Mouse (Mus musculus): ENCODE measurements around the gene Gm11114.

- TF ChIP-seq POLR2A (IDR thresholded peaks at IDR 0.05; ENCODE audit: borderline replicate concordance, low read depth, low read length) (no peak), CTCF (IDR thresholded peaks at IDR 0.05; ENCODE audit: low read depth, low read length) (no peak)
These were observed 7.8 kb downstream of the Gm11114 start for GRCm38 (mm10) chr9:85320167-85320951.

All from bone marrow macrophage, adult 2 months (primary cell).